Mouse (Mus musculus): ENCODE measurements at regions not wholly inside any gene's neighbourhood (a gene's known extent, or its start where the extent isn't known, plus 50 kb on each side); places are given as distances from the start of the nearest gene placed in this dataset.

- Histone ChIP-seq H3K27me3 (ENCODE audit: control insufficient read depth, insufficient read depth, low read depth, low read length) (no peaks in the 10 kb centered on the region), H3K36me3 (ENCODE audit: control insufficient read depth, insufficient read depth, low read length) (no peaks in the 10 kb centered on the region), H3K9ac (ENCODE audit: low read length) (no peak overlapping the region), H3K9me3 (ENCODE audit: control insufficient read depth, low read length) (no peaks in the 10 kb centered on the region), H3K4me1 (replicated peaks; ENCODE audit: control insufficient read depth, insufficient read depth, low read length) (peaks cover 3% of the 10 kb centered on the region; the same call in 1 of the 2 replicates), H3K27ac (ENCODE audit: low read length) (no peak overlapping the region), H3K4me3 (ENCODE audit: low read length) (no peak overlapping the region), H3K4me2 (ENCODE audit: low read depth, low read length) (no peak overlapping the region)
- 35% methylated on average over 2 of the region's 2 CpGs for WGBS
- peak; percentile 57 for ATAC-seq (ENCODE audit: low read depth)
Measured at GRCm38 (mm10) chr5:74861297-74861696, 158.6 kb upstream of the Lnx1 start.

DNA sequence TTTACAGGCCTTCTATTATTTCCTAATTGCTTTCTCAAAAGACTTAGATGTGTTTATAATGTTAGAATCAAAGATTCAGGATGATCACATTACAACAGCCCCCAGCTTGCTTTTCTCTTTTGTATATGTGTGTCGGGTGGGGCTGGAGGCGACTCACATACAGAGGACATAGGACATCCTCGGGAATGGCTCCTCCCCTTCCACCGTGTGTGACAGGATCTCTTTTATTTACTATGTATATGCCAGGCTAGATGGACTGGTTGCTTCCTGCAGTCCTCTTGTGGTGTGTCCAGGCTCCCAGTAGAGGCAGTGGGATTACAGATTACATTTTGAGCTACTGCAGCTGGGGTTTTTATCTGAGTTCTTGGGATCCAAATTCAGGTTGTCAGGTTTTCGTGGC is 155.1 kb upstream of the Lnx1 start:
- Histone ChIP-seq H3K4me3 (ENCODE audit: low read length) (no peak overlapping the region), H3K36me3 (ENCODE audit: control insufficient read depth, insufficient read depth, low read length) (no peaks in the 10 kb centered on the region), H3K4me1 (replicated peaks; ENCODE audit: control insufficient read depth, insufficient read depth, low read length) (peaks cover 3% of the 10 kb centered on the region; the same call in 1 of the 2 replicates), H3K9ac (ENCODE audit: low read length) (no peak overlapping the region), H3K4me2 (ENCODE audit: low read depth, low read length) (no peak overlapping the region), H3K9me3 (ENCODE audit: control insufficient read depth, low read length) (no peaks in the 10 kb centered on the region), H3K27ac (ENCODE audit: low read length) (no peak overlapping the region), H3K27me3 (ENCODE audit: control insufficient read depth, insufficient read depth, low read depth, low read length) (no peaks in the 10 kb centered on the region)
- 26% methylated on average over 5 of the region's 5 CpGs for WGBS
- ATAC-seq (ENCODE audit: low read depth): peak; percentile 73; the same call in 1 of the 2 replicates

DNA sequence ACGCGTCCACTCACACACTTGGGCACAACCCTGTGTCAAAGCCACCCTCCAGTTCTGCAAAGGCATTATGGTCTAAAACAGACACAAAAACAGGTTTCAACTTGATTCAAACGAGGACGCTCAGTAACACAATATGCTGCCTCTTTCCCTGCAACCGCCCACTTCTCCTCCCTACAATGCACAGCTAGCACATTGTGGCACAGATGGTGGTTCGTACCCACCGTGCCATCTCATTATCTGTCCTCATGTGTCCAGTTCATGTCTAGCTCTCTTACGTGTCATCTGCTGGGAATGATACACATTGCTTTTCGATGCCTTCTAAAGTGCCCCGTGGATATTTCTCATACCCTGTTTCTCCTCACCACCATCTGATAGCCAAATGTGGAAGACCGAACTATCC is 154.4 kb upstream of the Lnx1 start:
- 79% methylated on average over 11 of the region's 11 CpGs for WGBS
- H3K36me3 ChIP-seq (ENCODE audit: control insufficient read depth, insufficient read depth, low read length): no peaks in the 10 kb centered on the region

GRCm38 (mm10) chr5:74847824-74848223 is 145.1 kb upstream of the Lnx1 start:
- H3K4me1 ChIP-seq (replicated peaks; ENCODE audit: control insufficient read depth, insufficient read depth, low read length): no peaks in the 10 kb centered on the region
- no peaks in the 10 kb centered on the region for H3K27me3 ChIP-seq (ENCODE audit: control insufficient read depth, insufficient read depth, low read depth, low read length)
- H3K36me3 ChIP-seq (ENCODE audit: control insufficient read depth, insufficient read depth, low read length): no peaks in the 10 kb centered on the region
- WGBS: 36% methylated on average over 6 of the region's 6 CpGs
- H3K4me3 ChIP-seq (ENCODE audit: low read length): no peak overlapping the region
- H3K4me2 ChIP-seq (ENCODE audit: low read depth, low read length): no peak overlapping the region
- H3K27ac ChIP-seq (ENCODE audit: low read length): no peak overlapping the region
- ATAC-seq (ENCODE audit: low read depth): peak; percentile 86
- H3K9ac ChIP-seq (ENCODE audit: low read length): no peak overlapping the region
- H3K9me3 ChIP-seq (ENCODE audit: control insufficient read depth, low read length): no peaks in the 10 kb centered on the region

More for the DNA sequence above, 154.4 kb upstream of the Lnx1 start:
- Histone ChIP-seq H3K4me2 (ENCODE audit: low read depth, low read length) (no peak overlapping the region), H3K9me3 (ENCODE audit: control insufficient read depth, low read length) (no peaks in the 10 kb centered on the region), H3K27me3 (ENCODE audit: control insufficient read depth, insufficient read depth, low read depth, low read length) (no peaks in the 10 kb centered on the region), H3K4me1 (replicated peaks; ENCODE audit: control insufficient read depth, insufficient read depth, low read length) (peaks cover 3% of the 10 kb centered on the region; the same call in 1 of the 2 replicates), H3K9ac (ENCODE audit: low read length) (no peak overlapping the region), H3K4me3 (ENCODE audit: low read length) (no peak overlapping the region), H3K27ac (ENCODE audit: low read length) (0 out of 2 replicates have a peak overlapping the region, but pooled peaks have one; percentile 36)
- ATAC-seq (ENCODE audit: low read depth): no peak

- H3K36me3 ChIP-seq (ENCODE audit: control insufficient read depth, insufficient read depth, low read length): no peaks in the 10 kb centered on the region
- H3K27ac ChIP-seq (ENCODE audit: low read length): no peak overlapping the region
- no peak overlapping the region for H3K4me2 ChIP-seq (ENCODE audit: low read depth, low read length)
- no peak overlapping the region for H3K9ac ChIP-seq (ENCODE audit: low read length)
- H3K4me1 ChIP-seq (replicated peaks; ENCODE audit: control insufficient read depth, insufficient read depth, low read length): no peaks in the 10 kb centered on the region
- no peaks in the 10 kb centered on the region for H3K9me3 ChIP-seq (ENCODE audit: control insufficient read depth, low read length)
- no peak overlapping the region for H3K4me3 ChIP-seq (ENCODE audit: low read length)
- WGBS: 59% methylated on average over 5 of the region's 5 CpGs
- no peaks in the 10 kb centered on the region for H3K27me3 ChIP-seq (ENCODE audit: control insufficient read depth, insufficient read depth, low read depth, low read length)
- ATAC-seq (ENCODE audit: low read depth): no peak
Measured at GRCm38 (mm10) chr5:74846674-74847073, 144.0 kb upstream of the Lnx1 start.

- no peak for ATAC-seq (ENCODE audit: low read depth)
- no peaks in the 10 kb centered on the region for H3K27me3 ChIP-seq (ENCODE audit: control insufficient read depth, insufficient read depth, low read depth, low read length)
- H3K9ac ChIP-seq (ENCODE audit: low read length): no peak overlapping the region
- no peaks in the 10 kb centered on the region for H3K36me3 ChIP-seq (ENCODE audit: control insufficient read depth, insufficient read depth, low read length)
- H3K4me1 ChIP-seq (replicated peaks; ENCODE audit: control insufficient read depth, insufficient read depth, low read length): peaks cover 5% of the 10 kb centered on the region; the same call in 1 of the 2 replicates
- H3K4me3 ChIP-seq (ENCODE audit: low read length): no peak overlapping the region
- no peak overlapping the region for H3K27ac ChIP-seq (ENCODE audit: low read length)
- no peak overlapping the region for H3K4me2 ChIP-seq (ENCODE audit: low read depth, low read length)
- H3K9me3 ChIP-seq (ENCODE audit: control insufficient read depth, low read length): no peaks in the 10 kb centered on the region
- 72% methylated on average over 2 of the region's 2 CpGs for whole genome bisulfite sequencing
Measured at GRCm38 (mm10) chr5:74834401-74834800, 131.7 kb upstream of the Lnx1 start.

GRCm38 (mm10) chr5:74833887-74834286 is 131.2 kb upstream of the Lnx1 start:
- Histone ChIP-seq H3K36me3 (ENCODE audit: control insufficient read depth, insufficient read depth, low read length) (no peaks in the 10 kb centered on the region), H3K4me3 (ENCODE audit: low read length) (no peak overlapping the region), H3K27ac (ENCODE audit: low read length) (no peak overlapping the region), H3K9me3 (ENCODE audit: control insufficient read depth, low read length) (no peaks in the 10 kb centered on the region), H3K9ac (ENCODE audit: low read length) (no peak overlapping the region), H3K4me1 (replicated peaks; ENCODE audit: control insufficient read depth, insufficient read depth, low read length) (peaks cover 4% of the 10 kb centered on the region; the same call in 1 of the 2 replicates), H3K4me2 (ENCODE audit: low read depth, low read length) (no peak overlapping the region), H3K27me3 (ENCODE audit: control insufficient read depth, insufficient read depth, low read depth, low read length) (no peaks in the 10 kb centered on the region)
- 44% methylated on average over 4 of the region's 4 CpGs for WGBS
- ATAC-seq (ENCODE audit: low read depth): no peak

DNA sequence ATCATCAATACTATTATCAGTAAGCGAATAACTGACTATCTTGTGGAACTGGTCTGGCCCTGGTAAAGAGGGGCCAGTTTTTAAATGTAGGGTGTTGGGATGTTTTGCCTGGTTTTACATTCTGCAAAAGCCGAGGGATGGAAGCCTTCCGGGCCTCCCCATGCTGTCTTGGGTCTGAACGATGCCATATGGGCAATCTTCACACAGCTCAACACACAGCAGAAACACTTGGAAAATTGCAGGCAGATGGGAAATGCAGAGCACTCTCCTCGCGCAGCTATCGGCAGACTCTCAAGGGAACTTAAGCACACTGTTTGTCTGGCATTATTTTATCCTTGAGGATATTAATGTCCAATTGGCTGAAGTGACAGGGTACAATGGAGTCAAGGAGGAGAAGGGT is 129.3 kb upstream of the Lnx1 start:
- Histone ChIP-seq H3K9ac (ENCODE audit: low read length) (no peak overlapping the region), H3K36me3 (ENCODE audit: control insufficient read depth, insufficient read depth, low read length) (no peaks in the 10 kb centered on the region), H3K4me2 (ENCODE audit: low read depth, low read length) (no peak overlapping the region), H3K9me3 (ENCODE audit: control insufficient read depth, low read length) (no peaks in the 10 kb centered on the region), H3K4me3 (ENCODE audit: low read length) (no peak overlapping the region), H3K4me1 (replicated peaks; ENCODE audit: control insufficient read depth, insufficient read depth, low read length) (peaks cover 13% of the 10 kb centered on the region), H3K27ac (ENCODE audit: low read length) (no peak overlapping the region), H3K27me3 (ENCODE audit: control insufficient read depth, insufficient read depth, low read depth, low read length) (no peaks in the 10 kb centered on the region)
- ATAC-seq (ENCODE audit: low read depth): no peak
- 91% methylated on average over 7 of the region's 7 CpGs for WGBS

DNA sequence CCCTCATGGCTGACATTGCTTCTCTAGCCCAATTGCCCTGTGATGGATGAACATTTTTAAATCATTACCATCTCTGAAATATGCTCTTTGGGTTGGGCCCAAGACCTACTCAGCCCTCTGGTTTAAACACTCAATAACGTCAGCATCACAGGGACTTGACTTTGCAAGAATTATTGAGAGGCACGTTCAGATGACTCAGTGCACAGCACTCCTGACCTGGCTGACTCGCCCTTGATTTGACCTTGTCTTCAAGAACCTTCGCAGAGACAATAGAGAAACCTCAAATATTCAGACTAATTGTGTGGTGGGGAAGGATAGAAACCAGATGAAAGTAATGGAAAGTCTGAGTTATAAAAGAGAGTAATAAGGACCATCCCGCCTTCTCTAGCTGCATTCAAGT is 127.9 kb upstream of the Lnx1 start:
- no peak overlapping the region for H3K27ac ChIP-seq (ENCODE audit: low read length)
- no peak overlapping the region for H3K4me3 ChIP-seq (ENCODE audit: low read length)
- H3K9ac ChIP-seq (ENCODE audit: low read length): no peak overlapping the region
- H3K27me3 ChIP-seq (ENCODE audit: control insufficient read depth, insufficient read depth, low read depth, low read length): no peaks in the 10 kb centered on the region
- H3K9me3 ChIP-seq (ENCODE audit: control insufficient read depth, low read length): no peaks in the 10 kb centered on the region
- H3K36me3 ChIP-seq (ENCODE audit: control insufficient read depth, insufficient read depth, low read length): no peaks in the 10 kb centered on the region
- peaks cover 13% of the 10 kb centered on the region for H3K4me1 ChIP-seq (replicated peaks; ENCODE audit: control insufficient read depth, insufficient read depth, low read length)
- no peak for ATAC-seq (ENCODE audit: low read depth)
- H3K4me2 ChIP-seq (ENCODE audit: low read depth, low read length): no peak overlapping the region
- 49% methylated on average over 5 of the region's 5 CpGs for WGBS

DNA sequence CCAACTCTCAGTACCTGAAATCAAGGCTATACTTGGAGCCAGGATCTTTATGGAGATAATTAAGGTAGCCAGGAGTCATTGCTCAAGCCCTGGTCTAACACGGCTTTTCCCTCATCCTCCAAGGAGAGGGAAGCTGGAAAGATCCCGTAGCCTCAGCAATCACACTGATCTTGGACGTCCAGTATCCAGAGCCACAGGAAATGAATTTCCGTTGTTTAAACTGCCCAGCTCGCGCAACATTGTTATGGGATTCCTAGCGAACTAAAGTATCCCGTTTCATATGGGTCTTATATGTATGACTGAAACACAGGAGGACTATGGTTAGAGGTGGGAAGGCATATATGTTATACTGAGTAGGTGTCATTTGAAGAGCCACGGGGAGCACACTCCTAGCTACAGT is 126.3 kb upstream of the Lnx1 start:
- Histone ChIP-seq H3K36me3 (ENCODE audit: control insufficient read depth, insufficient read depth, low read length) (no peaks in the 10 kb centered on the region), H3K27ac (ENCODE audit: low read length) (peak overlapping the region; percentile 78; the same call in 1 of the 2 replicates), H3K4me2 (ENCODE audit: low read depth, low read length) (no peak overlapping the region), H3K9ac (ENCODE audit: low read length) (no peak overlapping the region), H3K9me3 (ENCODE audit: control insufficient read depth, low read length) (no peaks in the 10 kb centered on the region), H3K4me3 (ENCODE audit: low read length) (no peak overlapping the region), H3K27me3 (ENCODE audit: control insufficient read depth, insufficient read depth, low read depth, low read length) (no peaks in the 10 kb centered on the region), H3K4me1 (replicated peaks; ENCODE audit: control insufficient read depth, insufficient read depth, low read length) (peaks cover 13% of the 10 kb centered on the region)
- WGBS: 68% methylated on average over 9 of the region's 9 CpGs
- ATAC-seq (ENCODE audit: low read depth): peak; percentile 70
